Mouse (Mus musculus) heart, embryonic 16.5 days (tissue): ENCODE measurements around the gene Plekha5. TPM values are rescaled to one million over a fixed set of nuclear protein-coding genes. Genes with fewer than 3 reads are reported as not detected.
"Not testable (repeated sequence)": the region's sequence is repeated elsewhere in the genome, so short reads cannot be mapped to it uniquely, and the experiment has no call there.

Experiments
- ATAC-seq: fragments of 200-750 bp; cut with Nextera tagmentation; replicated peaks from 2 replicates; pipeline ENCODE4 v1.8.0; 2017; ENCODE audit warnings: moderate number of reproducible peaks; ENCODE audit not compliant: insufficient read depth, low FRiP score; ENCODE audit errors: extremely low read depth
- H3K27ac ChIP-seq: fragments of 300-500 bp; sonication (generic); 2 replicates; pipeline ENCODE4 v1.5.1; 2014; ENCODE audit warnings: mild to moderate bottlenecking, low read length, control low read depth, moderate library complexity
- H3K27me3 ChIP-seq: fragments of 300-500 bp; sonication (generic); 2 replicates; pipeline ENCODE4 v1.6.1; 2014; ENCODE audit warnings: low read length, mixed read lengths; ENCODE audit not compliant: control insufficient read depth, insufficient read depth
- H3K36me3 ChIP-seq: fragments of 300-500 bp; sonication (generic); 2 replicates; pipeline ENCODE4 v1.6.1; 2014; ENCODE audit not compliant: control insufficient read depth, insufficient read depth
- H3K4me1 ChIP-seq: fragments of 300-500 bp; sonication (generic); 2 replicates; pipeline ENCODE4 v1.6.1; 2014; ENCODE audit warnings: low read length, mixed read lengths; ENCODE audit not compliant: control insufficient read depth, insufficient read depth
- H3K4me2 ChIP-seq: fragments of 300-500 bp; sonication (generic); 2 replicates; pipeline ENCODE4 v1.6.1; 2014; ENCODE audit warnings: low read depth, mild to moderate bottlenecking, control low read depth, low read length
- H3K4me3 ChIP-seq: fragments of 300-500 bp; sonication (generic); 2 replicates; pipeline ENCODE4 v1.5.1; 2014; ENCODE audit warnings: mild to moderate bottlenecking, control low read depth, low read length
- H3K9ac ChIP-seq: fragments of 300-500 bp; sonication (generic); 2 replicates; pipeline ENCODE4 v1.6.1; 2014; ENCODE audit warnings: low read length, control low read depth
- H3K9me3 ChIP-seq: fragments of 300-500 bp; sonication (generic); replicated peaks from 2 replicates; pipeline ENCODE4 v1.6.1; 2016; ENCODE audit warnings: low read length; ENCODE audit not compliant: control insufficient read depth
- WGBS: fragments of 180-500 bp; shearing (Covaris S2); extraction: QIAGEN DNeasy Blood & Tissue Kit; methylation state at CpG from one replicate; pipeline ENCODE4 v1.1.7; 2014; 5-methylcytosine and 5-hydroxymethylcytosine counted together
- polyA plus RNA-seq: library from polyadenylated mRNA; unstranded; fragments of >200 nt; fragmentation: Nextera tagmentation; extraction: Ambion mirVana; gene quantifications from 2 replicates; pipeline ENCODE4 v1.2.1, GENCODE M21; 2015

Gene Plekha5
- polyA plus RNA-seq, 1 experiment from 2014 or later, result 27.8 TPM

DNA sequence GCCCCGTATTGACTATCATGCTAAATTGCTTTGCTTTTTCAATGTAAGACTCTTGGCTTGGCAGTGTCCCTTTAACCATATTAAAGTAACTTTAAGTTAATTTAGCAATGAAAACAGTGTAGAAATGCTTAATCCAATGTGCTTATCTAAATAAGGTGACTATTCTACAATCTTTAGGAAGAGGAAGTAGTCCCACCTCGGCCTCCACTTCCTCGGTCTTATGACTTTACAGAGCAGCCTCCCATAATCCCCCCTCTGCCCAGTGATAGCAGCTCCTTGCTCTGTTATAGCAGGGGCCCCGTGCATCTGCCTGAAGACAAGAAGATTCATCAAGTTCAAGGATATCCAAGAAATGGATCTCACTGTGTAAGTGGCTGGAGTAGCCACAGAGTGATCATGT is 156.3 kb downstream of the Plekha5 start:
- Histone ChIP-seq H3K27me3 (no peaks in the 10 kb centered on the region), H3K9ac (no peak overlapping the region), H3K4me1 (no peaks in the 10 kb centered on the region), H3K27ac (no peak overlapping the region), H3K4me3 (no peak overlapping the region), H3K36me3 (peaks cover 16% of the 10 kb centered on the region), H3K4me2 (no peak overlapping the region), H3K9me3 (no peaks in the 10 kb centered on the region)
- no peak for ATAC-seq
- WGBS, result 67% methylated on average over 4 of the region's 4 CpGs

DNA sequence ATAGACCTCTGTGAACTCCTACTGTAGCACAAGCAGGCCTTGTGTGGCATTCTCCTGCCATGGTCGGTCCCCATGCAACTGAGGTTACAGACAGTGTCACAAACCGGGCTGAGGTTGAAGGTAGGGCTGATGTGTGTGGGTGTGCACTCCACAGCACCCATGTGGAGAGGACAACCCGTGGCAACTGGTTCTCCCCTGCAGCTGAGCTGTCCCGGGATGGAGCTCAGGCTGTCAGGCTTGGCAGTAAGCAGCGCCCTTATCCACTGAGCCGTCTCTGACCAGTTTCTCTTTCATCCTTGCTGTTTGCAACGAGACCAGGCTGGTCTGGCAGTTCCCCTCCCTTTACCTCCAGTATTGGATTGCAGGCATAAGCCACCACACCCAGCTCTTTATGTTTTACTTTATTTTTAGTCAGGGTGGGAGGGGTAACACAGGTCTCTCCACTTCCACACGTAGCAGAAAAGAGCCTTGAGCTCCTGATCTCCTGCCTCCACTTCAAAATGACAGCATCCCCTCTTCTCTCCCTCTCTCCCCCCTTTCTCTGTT is 162.9 kb downstream of the Plekha5 start:
- H3K9ac ChIP-seq, result no peak overlapping the region
- peaks cover 26% of the 10 kb centered on the region for H3K36me3 ChIP-seq
- WGBS, result 69% methylated on average over 8 of the region's 8 CpGs
- ATAC-seq, result no peak
- no peaks in the 10 kb centered on the region for H3K4me1 ChIP-seq
- H3K4me3 ChIP-seq, result no peak overlapping the region
- H3K9me3 ChIP-seq, result no peaks in the 10 kb centered on the region
- no peak overlapping the region for H3K4me2 ChIP-seq
- no peak overlapping the region for H3K27ac ChIP-seq
- H3K27me3 ChIP-seq, result no peaks in the 10 kb centered on the region

DNA sequence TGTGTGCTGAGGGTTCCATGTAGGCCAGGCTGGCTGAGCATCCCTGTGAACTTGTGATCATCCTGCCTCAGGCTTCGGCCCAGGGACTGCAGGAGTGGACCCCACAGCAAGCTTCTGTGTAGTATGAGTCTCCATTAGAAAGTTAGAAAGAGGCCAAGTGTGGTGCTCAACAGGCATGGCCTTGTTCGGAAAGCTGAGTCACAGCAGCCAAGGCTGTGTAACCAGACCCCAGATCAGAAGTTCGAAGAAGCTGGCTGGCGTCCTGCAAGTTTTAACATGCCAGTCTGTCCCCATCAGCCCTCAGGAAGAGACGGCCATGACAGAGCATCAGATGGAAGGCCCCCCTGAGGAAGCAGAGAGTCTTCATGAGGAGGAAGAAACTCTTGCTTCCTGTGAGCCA is 167.5 kb downstream of the Plekha5 start:
- H3K4me3 ChIP-seq, result no peak overlapping the region
- H3K9me3 ChIP-seq, result no peaks in the 10 kb centered on the region
- 86% methylated on average over 5 of the region's 5 CpGs for WGBS
- peaks cover 47% of the 10 kb centered on the region for H3K36me3 ChIP-seq
- H3K4me1 ChIP-seq, result no peaks in the 10 kb centered on the region
- H3K27me3 ChIP-seq, result no peaks in the 10 kb centered on the region
- ATAC-seq, result no peak
- H3K9ac ChIP-seq, result no peak overlapping the region
- H3K27ac ChIP-seq, result no peak overlapping the region
- H3K4me2 ChIP-seq, result no peak overlapping the region

DNA sequence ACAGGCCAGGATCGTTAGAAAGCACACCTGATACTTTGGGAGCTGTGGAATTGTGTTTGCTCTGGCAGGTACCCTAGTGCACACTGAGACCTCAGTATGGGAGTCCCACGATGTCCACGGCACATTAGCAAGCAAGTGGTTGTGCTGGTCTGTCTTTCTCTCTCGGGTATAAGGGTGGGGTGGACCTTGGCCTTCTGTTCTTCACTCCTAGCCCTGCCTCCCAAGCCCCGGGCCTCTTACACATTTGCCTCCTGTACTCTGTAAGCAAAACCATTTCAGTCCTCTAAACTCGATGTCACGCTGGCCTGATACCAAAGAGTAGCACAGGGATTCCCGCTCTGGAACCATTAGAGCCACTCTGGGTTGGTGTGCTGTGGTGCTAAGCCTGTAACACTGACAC is 168.9 kb downstream of the Plekha5 start:
- no peaks in the 10 kb centered on the region for H3K27me3 ChIP-seq
- H3K36me3 ChIP-seq, result peaks cover 42% of the 10 kb centered on the region
- no peaks in the 10 kb centered on the region for H3K4me1 ChIP-seq
- no peak overlapping the region for H3K27ac ChIP-seq
- H3K4me2 ChIP-seq, result no peak overlapping the region
- no peak overlapping the region for H3K9ac ChIP-seq
- ATAC-seq, result no peak
- H3K9me3 ChIP-seq, result no peaks in the 10 kb centered on the region
- H3K4me3 ChIP-seq, result no peak overlapping the region
- WGBS, result 84% methylated on average over 8 of the region's 8 CpGs

DNA sequence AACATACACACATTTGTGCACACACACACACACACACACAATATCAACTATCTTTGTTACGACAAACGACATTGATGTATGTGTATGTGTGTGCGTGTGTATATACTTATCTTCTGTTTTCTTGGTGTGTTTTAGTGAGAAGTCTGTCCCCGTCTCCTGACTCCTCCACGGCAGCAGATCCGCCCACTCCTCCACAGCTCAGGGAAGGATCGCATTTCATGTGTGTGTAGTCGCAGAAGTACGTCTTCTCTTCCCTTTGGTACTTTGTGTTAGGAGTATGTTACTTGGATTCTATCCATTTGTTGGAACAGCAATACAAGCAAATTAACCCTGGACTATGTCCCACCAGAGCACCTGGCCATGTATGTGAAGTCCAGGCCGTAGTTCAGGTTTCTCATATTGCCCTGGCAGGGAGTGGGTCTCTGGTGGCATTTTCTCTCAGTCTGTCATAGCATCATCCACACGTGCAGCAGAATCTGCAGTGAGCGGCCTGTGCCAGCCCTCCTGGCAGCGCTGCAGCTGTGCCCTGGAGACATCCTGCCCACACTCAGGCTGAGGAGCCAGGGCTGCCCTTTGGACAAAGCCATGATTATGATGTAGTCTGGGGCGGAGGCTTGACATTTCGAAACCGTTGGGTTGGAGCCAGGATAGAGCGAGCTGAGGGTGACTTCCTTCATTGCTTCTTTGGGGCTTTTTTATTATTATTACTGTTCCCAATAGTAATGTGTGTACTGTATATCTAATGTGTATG is 169.7 kb downstream of the Plekha5 start:
- H3K9me3 ChIP-seq, result no peaks in the 10 kb centered on the region
- H3K4me2 ChIP-seq, result no peak overlapping the region
- H3K4me3 ChIP-seq, result no peak overlapping the region
- no peaks in the 10 kb centered on the region for H3K4me1 ChIP-seq
- 74% methylated on average over 17 of the region's 17 CpGs for WGBS
- H3K36me3 ChIP-seq, result peaks cover 41% of the 10 kb centered on the region
- no peaks in the 10 kb centered on the region for H3K27me3 ChIP-seq
- no peak overlapping the region for H3K9ac ChIP-seq
- no peak for ATAC-seq
- H3K27ac ChIP-seq, result no peak overlapping the region

DNA sequence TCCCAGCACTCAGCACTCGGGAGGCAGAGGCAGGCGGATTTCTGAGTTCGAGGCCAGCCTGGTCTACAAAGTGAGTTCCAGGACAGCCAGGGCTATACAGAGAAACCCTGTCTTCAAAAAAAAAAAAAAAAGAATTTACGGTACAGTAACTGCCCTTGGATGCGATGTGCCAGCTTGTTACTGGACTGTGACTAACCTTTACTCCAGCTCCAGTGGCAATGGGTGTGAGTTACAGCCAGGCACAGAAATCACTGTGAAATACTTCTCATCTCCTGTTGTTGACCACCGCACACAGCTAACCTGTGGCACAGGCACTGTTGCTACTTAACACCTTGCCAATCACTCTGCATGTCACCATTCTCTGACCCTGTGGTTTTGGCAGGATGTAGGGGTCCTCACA is 171.7 kb downstream of the Plekha5 start:
- not testable (repeated sequence) for H3K27me3 ChIP-seq, H3K27ac ChIP-seq, ATAC-seq, H3K9ac ChIP-seq, H3K4me1 ChIP-seq, H3K4me2 ChIP-seq, H3K9me3 ChIP-seq, H3K4me3 ChIP-seq
- 99% methylated on average over 6 of the region's 6 CpGs for WGBS
- peaks cover 34% of the 10 kb centered on the region for H3K36me3 ChIP-seq

DNA sequence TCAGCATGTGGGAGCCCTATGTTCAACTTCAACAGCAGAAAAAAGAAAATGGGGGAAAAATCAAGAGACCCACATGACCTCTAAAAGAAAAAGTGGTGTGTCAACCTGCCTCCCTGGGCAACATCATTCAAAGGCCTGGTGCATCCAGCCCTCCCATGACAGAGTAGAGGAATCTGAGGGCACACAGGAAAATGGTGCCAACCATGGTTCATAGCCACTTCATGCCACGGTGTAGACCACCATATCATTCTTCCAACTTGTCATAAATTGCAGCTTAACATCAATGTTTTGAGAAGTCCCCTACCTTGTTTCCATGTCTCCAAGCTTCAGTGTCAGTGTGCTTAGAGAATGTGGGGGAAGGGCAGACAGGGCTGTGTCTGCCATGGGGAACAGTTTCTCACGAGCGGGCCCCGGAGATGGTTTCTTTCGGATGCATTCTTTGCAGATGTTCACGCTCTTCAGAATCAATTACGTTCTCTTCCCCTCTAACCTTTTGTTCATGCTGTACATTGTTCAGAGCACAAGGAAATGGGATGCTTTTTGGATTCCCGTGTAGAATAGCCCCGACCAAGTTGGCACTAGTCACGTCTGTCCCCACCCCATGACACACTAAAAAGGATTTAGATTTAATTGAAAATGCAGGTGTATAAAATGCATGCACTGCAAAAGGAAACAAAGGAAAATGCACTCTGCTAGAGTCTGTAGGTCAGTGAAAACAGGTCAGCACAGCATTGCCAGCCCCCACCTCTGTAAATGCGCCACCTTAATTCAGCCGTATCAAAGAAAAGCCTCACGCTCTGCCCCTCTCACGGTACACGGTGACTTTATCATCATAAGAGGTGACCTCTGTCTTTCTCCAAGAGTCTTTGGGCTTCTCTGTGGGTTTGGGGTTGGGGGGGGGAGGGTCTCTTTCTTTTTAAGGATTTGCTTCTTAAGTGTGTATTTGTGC is 173.8 kb downstream of the Plekha5 start:
- no peaks in the 10 kb centered on the region for H3K27me3 ChIP-seq
- H3K4me3 ChIP-seq, result no peak overlapping the region
- WGBS, result 89% methylated on average over 15 of the region's 15 CpGs
- no peak overlapping the region for H3K4me2 ChIP-seq
- H3K4me1 ChIP-seq, result no peaks in the 10 kb centered on the region
- H3K9me3 ChIP-seq, result no peaks in the 10 kb centered on the region
- H3K27ac ChIP-seq, result no peak overlapping the region
- no peak for ATAC-seq
- peaks cover 28% of the 10 kb centered on the region for H3K36me3 ChIP-seq
- no peak overlapping the region for H3K9ac ChIP-seq

DNA sequence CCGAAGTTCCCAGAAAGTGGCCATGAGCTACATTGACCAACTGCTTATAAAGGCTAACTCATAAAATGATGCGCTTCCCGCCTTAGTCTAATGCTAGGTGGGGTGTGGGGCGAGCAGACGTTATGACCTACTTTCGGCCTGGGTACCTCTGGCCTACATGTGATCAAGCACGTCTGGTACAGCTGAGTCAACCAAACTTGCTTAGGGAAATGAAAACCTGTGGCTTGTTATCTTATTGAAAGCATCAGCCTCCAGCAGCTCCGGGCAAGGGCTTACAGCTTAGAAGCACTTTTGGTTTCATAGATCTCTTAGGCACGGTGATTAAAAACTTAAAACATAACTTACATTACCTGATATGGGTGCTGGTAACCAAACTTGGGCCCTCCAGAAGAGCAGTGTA is 174.7 kb downstream of the Plekha5 start:
- H3K4me1 ChIP-seq, result no peaks in the 10 kb centered on the region
- WGBS, result 91% methylated on average over 9 of the region's 9 CpGs
- no peak for ATAC-seq
- no peak overlapping the region for H3K4me3 ChIP-seq
- peaks cover 23% of the 10 kb centered on the region for H3K36me3 ChIP-seq
- no peaks in the 10 kb centered on the region for H3K27me3 ChIP-seq
- no peak overlapping the region for H3K4me2 ChIP-seq
- H3K9ac ChIP-seq, result no peak overlapping the region
- H3K9me3 ChIP-seq, result no peaks in the 10 kb centered on the region
- H3K27ac ChIP-seq, result no peak overlapping the region

DNA sequence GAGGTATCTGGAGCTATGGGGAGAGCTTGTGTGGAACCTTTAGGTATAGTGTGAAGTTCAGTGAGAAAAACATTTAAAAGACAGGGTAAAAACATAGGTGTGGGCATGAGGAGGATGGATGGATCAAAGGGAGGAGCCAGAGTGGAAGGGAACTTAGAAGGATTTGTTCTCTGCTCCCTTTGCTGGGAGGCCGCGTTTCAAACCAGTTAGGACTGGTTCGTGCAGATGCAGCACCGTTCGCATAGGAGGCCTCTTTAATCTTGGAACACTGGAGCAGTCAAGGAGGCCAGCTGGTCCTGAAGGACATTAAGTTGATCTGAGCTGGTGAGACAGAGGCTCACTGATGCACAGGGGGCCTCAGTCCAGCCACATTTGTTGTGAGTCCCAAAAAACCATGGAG is 175.5 kb downstream of the Plekha5 start:
- no peak for ATAC-seq
- Histone ChIP-seq H3K4me1 (no peaks in the 10 kb centered on the region), H3K27ac (no peak overlapping the region), H3K9me3 (no peaks in the 10 kb centered on the region), H3K36me3 (peaks cover 17% of the 10 kb centered on the region), H3K4me3 (no peak overlapping the region), H3K4me2 (no peak overlapping the region), H3K27me3 (no peaks in the 10 kb centered on the region), H3K9ac (no peak overlapping the region)
- WGBS, result 86% methylated on average over 5 of the region's 5 CpGs
